Mouse (Mus musculus) forebrain, embryonic 10.5 days (tissue): ENCODE results near the gene Hoxc13. TPM values are rescaled to one million over a fixed set of nuclear protein-coding genes. Genes with fewer than 3 reads are reported as not detected.

ENCODE experiments used
- DNase-seq: peaks from one replicate; pipeline ENCODE4 v3.0.0-alpha.2; 2017; ENCODE audit warnings: low spot score; ENCODE audit errors: extremely low spot score
- H3K27ac ChIP-seq: fragments of 300-500 bp; sonication (generic); 2 replicates; pipeline ENCODE4 v1.5.1; 2016; ENCODE audit warnings: mild to moderate bottlenecking
- H3K27me3 ChIP-seq: fragments of 300-500 bp; sonication (generic); 2 replicates; pipeline ENCODE4 v1.6.1; 2016; ENCODE audit warnings: mild to moderate bottlenecking; ENCODE audit not compliant: poor library complexity, severe bottlenecking
- H3K36me3 ChIP-seq: fragments of 300-500 bp; sonication (generic); replicated peaks from 2 replicates; pipeline ENCODE4 v1.6.1; 2016; ENCODE audit warnings: mild to moderate bottlenecking, moderate library complexity
- H3K4me1 ChIP-seq: fragments of 300-500 bp; sonication (generic); 2 replicates; pipeline ENCODE4 v1.6.1; 2016
- H3K4me3 ChIP-seq: fragments of 300-500 bp; sonication (generic); 2 replicates; pipeline ENCODE4 v1.5.1; 2016; ENCODE audit warnings: mild to moderate bottlenecking, moderate library complexity
- H3K9me3 ChIP-seq: fragments of 300-500 bp; sonication (generic); 2 replicates; pipeline ENCODE4 v1.6.1; 2016; ENCODE audit warnings: mild to moderate bottlenecking, moderate library complexity
- WGBS: fragments of 180-500 bp; shearing (Covaris S2); methylation state at CpG from one replicate; pipeline ENCODE4 v1.1.7; 2016; 5-methylcytosine and 5-hydroxymethylcytosine counted together
- polyA plus RNA-seq: library from polyadenylated mRNA; unstranded; fragments of >200 nt; fragmentation: Nextera tagmentation; extraction: Ambion mirVana; gene quantifications from 2 replicates; pipeline ENCODE4 v1.2.1, GENCODE M21; 2016

Gene Hoxc13
- polyA plus RNA-seq, 1 experiment from 2014 or later: not detected

GRCm38 (mm10) chr15:102961728-102962127 is 40.8 kb downstream of the Hoxc13 start:
- DNase-seq: no peak
- H3K36me3 ChIP-seq: no peaks in the 10 kb centered on the region
- H3K4me3 ChIP-seq: no peak overlapping the region
- H3K4me1 ChIP-seq: peaks cover 6% of the 10 kb centered on the region
- H3K27ac ChIP-seq: no peak overlapping the region
- peaks cover 100% of the 10 kb centered on the region for H3K27me3 ChIP-seq
- H3K9me3 ChIP-seq: no peaks in the 10 kb centered on the region
- 5% methylated on average over 6 of the region's 6 CpGs for WGBS

- DNase-seq: no peak
- H3K4me1 ChIP-seq: peaks cover 6% of the 10 kb centered on the region
- no peaks in the 10 kb centered on the region for H3K9me3 ChIP-seq
- H3K36me3 ChIP-seq: no peaks in the 10 kb centered on the region
- H3K27ac ChIP-seq: no peak overlapping the region
- WGBS: 1% methylated on average over 13 of the region's 13 CpGs
- H3K27me3 ChIP-seq: peaks cover 100% of the 10 kb centered on the region
- no peak overlapping the region for H3K4me3 ChIP-seq
Measured at GRCm38 (mm10) chr15:102962492-102962891, 41.6 kb downstream of the Hoxc13 start.

GRCm38 (mm10) chr15:102963259-102963658 is 42.4 kb downstream of the Hoxc13 start:
- WGBS: 4% methylated on average over 8 of the region's 8 CpGs
- peaks cover 6% of the 10 kb centered on the region for H3K4me1 ChIP-seq
- no peaks in the 10 kb centered on the region for H3K9me3 ChIP-seq
- DNase-seq: no peak
- H3K27me3 ChIP-seq: peaks cover 100% of the 10 kb centered on the region
- H3K27ac ChIP-seq: no peak overlapping the region
- no peak overlapping the region for H3K4me3 ChIP-seq
- H3K36me3 ChIP-seq: no peaks in the 10 kb centered on the region

GRCm38 (mm10) chr15:102963671-102964640 is 43.1 kb downstream of the Hoxc13 start:
- Histone ChIP-seq H3K4me3 (no peak overlapping the region), H3K9me3 (no peaks in the 10 kb centered on the region), H3K36me3 (no peaks in the 10 kb centered on the region), H3K27me3 (peaks cover 100% of the 10 kb centered on the region), H3K27ac (no peak overlapping the region), H3K4me1 (peaks cover 6% of the 10 kb centered on the region)
- WGBS: 1% methylated on average over 28 of the region's 28 CpGs
- peak; percentile 71 for DNase-seq

GRCm38 (mm10) chr15:102965003-102965891 is 44.3 kb downstream of the Hoxc13 start:
- no peak for DNase-seq

GRCm38 (mm10) chr15:102965892-102966775 is 45.2 kb downstream of the Hoxc13 start:
- H3K27me3 ChIP-seq: peaks cover 100% of the 10 kb centered on the region
- H3K4me3 ChIP-seq: peak overlapping the region; percentile 23; the same call in 1 of the 2 replicates
- H3K9me3 ChIP-seq: no peaks in the 10 kb centered on the region
- peaks cover 6% of the 10 kb centered on the region for H3K4me1 ChIP-seq
- peak; percentile 85 for DNase-seq
- WGBS: 2% methylated on average over 30 of the region's 30 CpGs
- no peak overlapping the region for H3K27ac ChIP-seq
- no peaks in the 10 kb centered on the region for H3K36me3 ChIP-seq

More at GRCm38 (mm10) chr15:102965003-102965891, 44.3 kb downstream of the Hoxc13 start:
- Histone ChIP-seq H3K9me3 (no peaks in the 10 kb centered on the region), H3K27me3 (peaks cover 100% of the 10 kb centered on the region), H3K4me1 (peaks cover 6% of the 10 kb centered on the region), H3K4me3 (no peak overlapping the region), H3K36me3 (no peaks in the 10 kb centered on the region), H3K27ac (no peak overlapping the region)
- WGBS: 2% methylated on average over 26 of the region's 26 CpGs

- WGBS: 2% methylated on average over 27 of the region's 27 CpGs
- peaks cover 6% of the 10 kb centered on the region for H3K4me1 ChIP-seq
- H3K27ac ChIP-seq: no peak within 1 kb of the TSS
- H3K36me3 ChIP-seq: no peaks in the 10 kb centered on the region
- peak within 1 kb of the TSS; percentile 23; the same call in 1 of the 2 replicates for H3K4me3 ChIP-seq
- no peak for DNase-seq
- peaks cover 100% of the 10 kb centered on the region for H3K27me3 ChIP-seq
- no peaks in the 10 kb centered on the region for H3K9me3 ChIP-seq
Measured at GRCm38 (mm10) chr15:102966776-102967311, 45.9 kb downstream of the Hoxc13 start, which contains the start of gene Hoxc10. TSS of gene Hoxc10 (plus strand) at chr15:102966796.

GRCm38 (mm10) chr15:102967312-102967510 is 46.3 kb downstream of the Hoxc13 start, which contains the start of gene Hoxc5:
TSS of gene Hoxc5 (plus strand) at chr15:102967443.
- Histone ChIP-seq H3K36me3 (no peaks in the 10 kb centered on the region), H3K27me3 (peaks cover 100% of the 10 kb centered on the region), H3K4me1 (peaks cover 6% of the 10 kb centered on the region), H3K27ac (no peak within 1 kb of the TSS), H3K9me3 (no peaks in the 10 kb centered on the region), H3K4me3 (peak within 1 kb of the TSS; percentile 23; the same call in 1 of the 2 replicates)
- WGBS: 3% methylated on average over 12 of the region's 12 CpGs
- DNase-seq: no peak

- Histone ChIP-seq H3K27me3 (peaks cover 100% of the 10 kb centered on the region), H3K36me3 (no peaks in the 10 kb centered on the region), H3K27ac (no peak overlapping the region), H3K4me3 (no peak overlapping the region), H3K4me1 (peaks cover 6% of the 10 kb centered on the region), H3K9me3 (no peaks in the 10 kb centered on the region)
- WGBS: 2% methylated on average over 34 of the region's 34 CpGs
- DNase-seq: no peak
Measured at GRCm38 (mm10) chr15:102967511-102968397, 46.9 kb downstream of the Hoxc13 start.

- WGBS: 43% methylated on average over 1 of the region's 1 CpGs
- H3K4me1 ChIP-seq: peaks cover 6% of the 10 kb centered on the region
- no peaks in the 10 kb centered on the region for H3K9me3 ChIP-seq
- H3K27ac ChIP-seq: no peak overlapping the region
- H3K36me3 ChIP-seq: no peaks in the 10 kb centered on the region
- H3K4me3 ChIP-seq: no peak overlapping the region
- H3K27me3 ChIP-seq: peaks cover 100% of the 10 kb centered on the region
- no peak for DNase-seq
Measured at GRCm38 (mm10) chr15:102969296-102969695, 48.4 kb downstream of the Hoxc13 start.

GRCm38 (mm10) chr15:102970740-102971139 is 49.8 kb downstream of the Hoxc13 start:
- peaks cover 6% of the 10 kb centered on the region for H3K4me1 ChIP-seq
- H3K9me3 ChIP-seq: no peaks in the 10 kb centered on the region
- peaks cover 100% of the 10 kb centered on the region for H3K27me3 ChIP-seq
- no peak for DNase-seq
- H3K4me3 ChIP-seq: no peak overlapping the region
- no peaks in the 10 kb centered on the region for H3K36me3 ChIP-seq
- no peak overlapping the region for H3K27ac ChIP-seq
- WGBS: 1% methylated on average over 12 of the region's 12 CpGs
